ENCODE assay signal across 14 mouse cellular contexts in genomic region chr11:72407574-72407973, GRCm38 (mm10). TPM values are rescaled to one million over a fixed set of nuclear protein-coding genes. Genes with fewer than 3 reads are reported as not detected.
DNase-seq lines count a peak whose midpoint lies in the region; ATAC-seq lines count a peak whose summit lies in the region.
"Had no signal": no experiment of that assay in that cellular context is flagged by ENCODE, and none has a peak within 500 bp of the region (broad histone marks: within the 10 kb centered on the region; RNA-seq: fewer than 3 reads in every experiment).

No protein-coding gene starts in this region.

- peak overlapping the region; percentile 95 for H3K4me2 ChIP-seq in lung, embryonic 15.5 days
- peak overlapping the region; percentile 23 for H3K4me2 ChIP-seq in stomach, embryonic 15.5 days
- H3K4me2 ChIP-seq: hindbrain, embryonic 13.5 days had no signal

- peak overlapping the region; percentile 91 for H3K27ac ChIP-seq in lung, embryonic 15.5 days
- peak overlapping the region; percentile 65 for H3K27ac ChIP-seq in stomach, embryonic 15.5 days
- H3K27ac ChIP-seq in midbrain, embryonic 10.5 days (replicated peaks), result no peak overlapping the region
- H3K27ac ChIP-seq: hindbrain, embryonic 13.5 days had no signal

- 3% methylated on average over 7 of the region's 7 CpGs for WGBS in lung, embryonic 15.5 days
- WGBS in stomach, embryonic 15.5 days, result 14% methylated on average over 7 of the region's 7 CpGs
- WGBS in midbrain, embryonic 10.5 days, result 26% methylated on average over 7 of the region's 7 CpGs

- peak overlapping the region; percentile 95 for H3K4me3 ChIP-seq in lung, embryonic 15.5 days
- H3K4me3 ChIP-seq in stomach, embryonic 15.5 days (replicated peaks), result no peak overlapping the region
- no peak overlapping the region for H3K4me3 ChIP-seq in midbrain, embryonic 10.5 days
- H3K4me3 ChIP-seq: hindbrain, embryonic 13.5 days; myocyte had no signal

- H3K9ac ChIP-seq in lung, embryonic 15.5 days, result peak overlapping the region; percentile 25
- H3K9ac ChIP-seq in stomach, embryonic 15.5 days, result no peak overlapping the region
- H3K9ac ChIP-seq: hindbrain, embryonic 13.5 days had no signal

- H3K9me3 ChIP-seq in lung, embryonic 15.5 days, result no peaks in the 10 kb centered on the region
- H3K9me3 ChIP-seq in stomach, embryonic 15.5 days, result no peaks in the 10 kb centered on the region
- H3K9me3 ChIP-seq in midbrain, embryonic 10.5 days (replicated peaks), result no peaks in the 10 kb centered on the region
- H3K9me3 ChIP-seq: hindbrain, embryonic 13.5 days had no signal

- ATAC-seq in lung, embryonic 15.5 days (ENCODE audit: borderline replicate concordance, extremely low read depth, low FRiP score, low TSS enrichment), result no peak
- ATAC-seq in stomach, embryonic 15.5 days (ENCODE audit: insufficient read depth, low FRiP score, low read depth), result no peak

- peaks cover 78% of the 10 kb centered on the region for H3K4me1 ChIP-seq in lung, embryonic 15.5 days
- peaks cover 41% of the 10 kb centered on the region for H3K4me1 ChIP-seq in stomach, embryonic 15.5 days
- peaks cover 61% of the 10 kb centered on the region for H3K4me1 ChIP-seq in midbrain, embryonic 10.5 days

- H3K36me3 ChIP-seq in lung, embryonic 15.5 days, result peaks cover 4% of the 10 kb centered on the region; the same call in 1 of the 2 replicates
- H3K36me3 ChIP-seq in stomach, embryonic 15.5 days, result no peaks in the 10 kb centered on the region
- 0 out of 2 replicates have a peak, but pooled peaks cover 4% of the 10 kb centered on the region for H3K36me3 ChIP-seq in midbrain, embryonic 10.5 days
- H3K36me3 ChIP-seq: hindbrain, embryonic 13.5 days had no signal

- DNase-seq in lung, postnatal 25 days (ENCODE audit: low spot score), result no peak
- peak; percentile 58 for DNase-seq in heart, adult 8-10 months (ENCODE audit: low spot score)
- peak; percentile 32 to 46 for DNase-seq in heart, postnatal 36 days
- DNase-seq in Muller cell, postnatal 12 days (ENCODE audit: inconsistent ontology term), result no peak
- no peak for DNase-seq in left cerebral cortex, postnatal 25 days (ENCODE audit: low spot score in 2 of 2)
- no peak for DNase-seq in midbrain, embryonic 10.5 days (ENCODE audit: low spot score)
- DNase-seq: cerebellum, adult 9-11 months; retina, postnatal 1 day had no signal

- intact Hi-C loops in heart, postnatal 36 days (cut with DNase I), result no loop called here
- intact Hi-C loops in left cerebral cortex, postnatal 25 days (cut with DNase I), result no loop called here

- H3K27me3 ChIP-seq in lung, embryonic 15.5 days, result no peaks in the 10 kb centered on the region
- H3K27me3 ChIP-seq in stomach, embryonic 15.5 days (replicated peaks), result no peaks in the 10 kb centered on the region
- peaks cover 56% of the 10 kb centered on the region for H3K27me3 ChIP-seq in midbrain, embryonic 10.5 days (ENCODE audit: low read depth, poor library complexity, severe bottlenecking)

RNA-seq across cellular contexts. Expression of gene Smtnl2, which starts 3.9 kb away (rescaled TPM):
- polyA plus RNA-seq in lung, embryonic 15.5 days (2015; fragmentation: Nextera tagmentation; extraction: Ambion mirVana), result 156 and 158 TPM in 2 replicates
- 10 to 100 TPM; 13.6 to 18.9 (median 16.5) TPM for total RNA-seq in heart, adult 8-10 months (2022)
- total RNA-seq in heart, postnatal 36 days (2021), result 10 to 100 TPM; 18.2 to 19.5 TPM
- polyA plus RNA-seq in stomach, embryonic 15.5 days (2015; fragmentation: Nextera tagmentation; extraction: Ambion mirVana), result 50.8 and 56.0 TPM in 2 replicates
- total RNA-seq in left cerebral cortex, postnatal 25 days (2021), result 1 to 10 TPM in 1 of 2 experiments, under 1 TPM in 1; 0.96 to 1.4 TPM
- 10.1 and 13.1 TPM in 2 replicates for polyA plus RNA-seq in midbrain, embryonic 10.5 days (2016; fragmentation: Nextera tagmentation; extraction: Ambion mirVana)

RNA-seq across cellular contexts. Expression of gene Ggt6, which starts 27.8 kb away (rescaled TPM):
- 0.14 and 0.26 TPM in 2 replicates for polyA plus RNA-seq in lung, embryonic 15.5 days (2015; fragmentation: Nextera tagmentation; extraction: Ambion mirVana)
- under 1 TPM in 2 of 4 experiments, not detected in 2; 0.32 to 0.44 TPM for total RNA-seq in heart, adult 8-10 months (2022)
- total RNA-seq in heart, postnatal 36 days (2021), result not detected
- polyA plus RNA-seq in stomach, embryonic 15.5 days (2015; fragmentation: Nextera tagmentation; extraction: Ambion mirVana), result 4.7 and 4.8 TPM in 2 replicates
- total RNA-seq in left cerebral cortex, postnatal 25 days (2021), result not detected
- not detected in 2 replicates for polyA plus RNA-seq in midbrain, embryonic 10.5 days (2016; fragmentation: Nextera tagmentation; extraction: Ambion mirVana)
- total RNA-seq: megakaryocyte-erythroid progenitor cell, adult 5-6 weeks had no signal
- polyA plus RNA-seq: hindbrain, embryonic 13.5 days; limb, embryonic 11.5 days; myocyte had no signal

RNA-seq across cellular contexts. Expression of gene Mybbp1a, which starts 33.6 kb away (rescaled TPM):
- polyA plus RNA-seq in lung, embryonic 15.5 days (2015; fragmentation: Nextera tagmentation; extraction: Ambion mirVana), result 137 and 140 TPM in 2 replicates
- 10 to 100 TPM; 42.4 to 49.4 (median 45.9) TPM for total RNA-seq in heart, adult 8-10 months (2022)
- total RNA-seq in heart, postnatal 36 days (2021), result 10 to 100 TPM; 45.9 to 46.8 TPM
- 144 and 159 TPM in 2 replicates for polyA plus RNA-seq in stomach, embryonic 15.5 days (2015; fragmentation: Nextera tagmentation; extraction: Ambion mirVana)
- total RNA-seq in left cerebral cortex, postnatal 25 days (2021), result 10 to 100 TPM; 49.4 to 54.6 TPM
- polyA plus RNA-seq in midbrain, embryonic 10.5 days (2016; fragmentation: Nextera tagmentation; extraction: Ambion mirVana), result 192 and 236 TPM in 2 replicates

RNA-seq across cellular contexts. Expression of gene Tekt1, which starts 45.3 kb away (rescaled TPM):
- 11.4 and 11.8 TPM in 2 replicates for polyA plus RNA-seq in lung, embryonic 15.5 days (2015; fragmentation: Nextera tagmentation; extraction: Ambion mirVana)
- under 1 TPM in 1 of 4 experiments, not detected in 3; 0.28 TPM for total RNA-seq in heart, adult 8-10 months (2022)
- not detected for total RNA-seq in heart, postnatal 36 days (2021)
- 0.67 and 0.68 TPM in 2 replicates for polyA plus RNA-seq in stomach, embryonic 15.5 days (2015; fragmentation: Nextera tagmentation; extraction: Ambion mirVana)
- total RNA-seq in left cerebral cortex, postnatal 25 days (2021), result 1 to 10 TPM; 2.1 to 2.6 TPM
- 6.1 and 6.8 TPM in 2 replicates for polyA plus RNA-seq in midbrain, embryonic 10.5 days (2016; fragmentation: Nextera tagmentation; extraction: Ambion mirVana)
- total RNA-seq: megakaryocyte-erythroid progenitor cell, adult 5-6 weeks had no signal
- polyA plus RNA-seq: myocyte had no signal

Comparison
In these comparisons a context has a peak if more than half of its experiments do, and no peak if none do; other contexts are left out.
1. DNase-seq: peak in heart, adult 8-10 months (single experiment) and heart, postnatal 36 days (2 of 2); none in lung, postnatal 25 days (single experiment), Muller cell, postnatal 12 days (single experiment), left cerebral cortex, postnatal 25 days (0 of 2) and midbrain, embryonic 10.5 days (single experiment).
2. RNA of gene Smtnl2, which starts 3.9 kb away (total RNA-seq): 18.2 to 19.5 TPM in heart, postnatal 36 days and 13.6 to 18.9 TPM in heart, adult 8-10 months; 0.96 to 1.4 TPM in left cerebral cortex, postnatal 25 days; every median in the first group is over 4 times any median in the second.